ENCODE assay signal across 10 mouse cellular contexts in the genomic region with DNA sequence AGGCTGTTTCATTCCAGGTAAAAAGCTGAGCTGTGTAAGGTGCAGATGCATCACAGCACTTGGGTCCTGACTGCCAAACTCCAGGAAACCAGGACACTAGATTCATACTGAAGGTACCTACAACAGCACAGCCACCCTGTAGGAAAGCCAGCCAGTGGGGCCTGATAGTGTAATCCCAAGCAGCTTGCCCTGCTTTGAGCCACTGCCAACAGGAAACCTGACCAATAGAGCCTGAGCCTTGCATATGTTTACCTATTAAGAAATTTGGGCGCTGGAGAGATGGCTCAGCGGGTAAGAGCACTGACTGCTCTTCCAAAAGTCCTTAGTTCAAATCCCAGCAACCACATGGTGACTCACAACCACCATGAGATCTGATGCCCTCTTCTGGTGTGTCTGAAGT. TPM values are rescaled to one million over a fixed set of nuclear protein-coding genes. Genes with fewer than 3 reads are reported as not detected.
DNase-seq lines count a peak whose midpoint lies in the region.
"Had no signal": no experiment of that assay in that cellular context is flagged by ENCODE, and none has a peak within 500 bp of the region (broad histone marks: within the 10 kb centered on the region; RNA-seq: fewer than 3 reads in every experiment).

No protein-coding gene starts in this region.

- DNase-seq in heart, adult 11 months: peak; percentile 92
- no peak for DNase-seq in heart, adult 8-10 months (ENCODE audit: low spot score)
- DNase-seq in lung, postnatal 10 days: peak; percentile 16
- DNase-seq in lung, postnatal 14 days: no peak
- peak; percentile 63 for DNase-seq in cerebellum, adult 9-11 months
- DNase-seq in spleen, postnatal 10 days (ENCODE audit: low spot score in 2 of 2): no peak
- DNase-seq in layer of hippocampus, postnatal 10 days (ENCODE audit: low spot score in 2 of 2): no peak
- DNase-seq: adrenal gland, postnatal 14 days; right cerebral cortex, postnatal 4 days; thymus, postnatal 4 days had no signal

RNA-seq across cellular contexts. Expression of gene Tom1, which starts 8.7 kb away (rescaled TPM):
- 10 to 100 TPM; 57.4 to 72.0 (median 64.0) TPM for total RNA-seq in heart, adult 8-10 months (2022)
- total RNA-seq in layer of hippocampus, postnatal 10 days (2021): 10 to 100 TPM; 34.8 to 36.7 TPM

RNA-seq across cellular contexts. Expression of gene Hmgxb4, which starts 49.0 kb away (rescaled TPM):
- 10 to 100 TPM; 12.7 to 16.8 (median 13.5) TPM for total RNA-seq in heart, adult 8-10 months (2022)
- 10 to 100 TPM; 26.2 to 30.3 TPM for total RNA-seq in layer of hippocampus, postnatal 10 days (2021)

RNA-seq across cellular contexts. Expression of gene Hmox1, which starts 51.2 kb away (rescaled TPM):
- total RNA-seq in heart, adult 8-10 months (2022): 10 to 100 TPM in 1 of 4 experiments, 1 to 10 TPM in 3; 7.7 to 10.2 (median 9.1) TPM
- 1 to 10 TPM; 5.9 to 6.8 TPM for total RNA-seq in layer of hippocampus, postnatal 10 days (2021)

Comparison
In these comparisons a context has a peak if more than half of its experiments do, and no peak if none do; other contexts are left out.
1. DNase-seq: peak in heart, adult 11 months (single experiment), lung, postnatal 10 days (single experiment) and cerebellum, adult 9-11 months (single experiment); none in heart, adult 8-10 months (single experiment), lung, postnatal 14 days (single experiment), spleen, postnatal 10 days (0 of 2) and layer of hippocampus, postnatal 10 days (0 of 2).